Mouse (Mus musculus): ENCODE results near the gene Col4a3.

DNA sequence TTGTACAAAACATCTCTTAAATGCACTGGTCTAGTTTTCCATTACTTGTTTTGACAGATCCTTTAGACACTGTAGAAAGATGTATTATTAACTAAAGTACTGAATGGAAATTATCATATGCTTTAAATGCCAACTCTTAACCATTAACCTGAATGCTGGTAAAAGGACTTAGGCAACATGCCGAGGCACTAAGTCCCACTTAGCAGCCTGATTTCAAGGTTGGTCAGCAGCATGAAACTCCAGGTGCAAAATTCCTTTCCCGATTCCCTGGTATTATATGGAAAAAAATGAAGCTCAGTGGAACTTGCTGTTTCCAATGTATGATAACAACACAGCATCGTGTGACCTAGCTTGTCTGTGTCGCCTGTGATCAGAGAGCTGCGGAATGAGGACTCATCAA is 31.9 kb downstream of the Col4a3 start:
- TF ChIP-seq POLR2A (IDR thresholded peaks at IDR 0.05; ENCODE audit: insufficient read depth, low read depth, low read length) = no peak
- TF ChIP-seq CTCF (IDR thresholded peaks at IDR 0.05; ENCODE audit: insufficient read depth, low read depth, low read length) = no peak
